Comparison of ENCODE assay signal across 25 mouse cellular contexts in genomic region chr14:8119454-8119853, GRCm38 (mm10). TPM values are rescaled to one million over a fixed set of nuclear protein-coding genes. Genes with fewer than 3 reads are reported as not detected.
DNase-seq lines count a peak whose midpoint lies in the region; ATAC-seq lines count a peak whose summit lies in the region.
"Had no signal": no experiment of that assay in that cellular context is flagged by ENCODE, and none has a peak within 500 bp of the region (broad histone marks: within the 10 kb centered on the region; RNA-seq: fewer than 3 reads in every experiment).

No protein-coding gene starts in this region.

- ATAC-seq in liver, embryonic 13.5 days (ENCODE audit: low read depth), result 0 out of 2 replicates have a peak, but pooled peaks have one; percentile 20
- ATAC-seq in liver, embryonic 12.5 days, result no peak
- ATAC-seq in megakaryocyte progenitor cell, adult 5-6 weeks (replicated peaks; ENCODE audit: poor library complexity), result peak; percentile 54
- ATAC-seq in hindbrain, embryonic 14.5 days (ENCODE audit: low FRiP score), result no peak
- ATAC-seq: CD4-positive, CD25-positive, alpha-beta regulatory T cell, adult 4 months; forebrain, embryonic 14.5 days; forebrain, embryonic 16.5 days had no signal

- no peaks in the 10 kb centered on the region for H3K27me3 ChIP-seq in liver, embryonic 13.5 days
- H3K27me3 ChIP-seq in liver, embryonic 12.5 days (replicated peaks), result no peaks in the 10 kb centered on the region
- no peaks in the 10 kb centered on the region for H3K27me3 ChIP-seq in hindbrain, embryonic 14.5 days (ENCODE audit: control insufficient read depth, insufficient read depth, low read length)
- H3K27me3 ChIP-seq: CH12.LX; embryonic facial prominence, embryonic 13.5 days; embryonic facial prominence, embryonic 15.5 days; forebrain, embryonic 12.5 days had no signal

- no peak for DNase-seq in liver, embryonic 13.5 days
- DNase-seq in heart, postnatal 25 days (ENCODE audit: low spot score), result no peak
- no peak for DNase-seq in hindbrain, embryonic 14.5 days (ENCODE audit: low spot score)
- DNase-seq: adrenal gland, adult 8-10 months; adrenal gland, postnatal 14 days; adrenal gland, postnatal 36 days; B cell, adult 2 months; cerebellum, adult 11-12 months; cerebellum, adult 2 months; cerebellum, adult 9-10 months; cerebellum, postnatal 10 days; cerebellum, postnatal 25 days; embryo, embryonic 11 days had no signal

- H3K4me1 ChIP-seq in liver, embryonic 13.5 days (replicated peaks), result no peaks in the 10 kb centered on the region; the same call in 1 of the 2 replicates
- no peaks in the 10 kb centered on the region for H3K4me1 ChIP-seq in liver, embryonic 12.5 days
- no peaks in the 10 kb centered on the region for H3K4me1 ChIP-seq in hindbrain, embryonic 14.5 days (replicated peaks; ENCODE audit: control insufficient read depth, insufficient read depth, low read length)
- H3K4me1 ChIP-seq: embryonic facial prominence, embryonic 13.5 days; embryonic facial prominence, embryonic 15.5 days; forebrain, embryonic 10.5 days; forebrain, embryonic 12.5 days had no signal

- WGBS in liver, embryonic 13.5 days (ENCODE audit: insufficient replicate concordance), result 62% methylated on average over 5 of the region's 5 CpGs
- 69% methylated on average over 5 of the region's 5 CpGs for WGBS in liver, embryonic 12.5 days (ENCODE audit: insufficient replicate concordance)
- WGBS in hindbrain, embryonic 14.5 days, result 93% methylated on average over 5 of the region's 5 CpGs

- H3K9ac ChIP-seq in liver, embryonic 13.5 days, result no peak overlapping the region
- no peak overlapping the region for H3K9ac ChIP-seq in liver, embryonic 12.5 days
- no peak overlapping the region for H3K9ac ChIP-seq in hindbrain, embryonic 14.5 days
- H3K9ac ChIP-seq: embryonic facial prominence, embryonic 13.5 days; embryonic facial prominence, embryonic 15.5 days; forebrain, embryonic 12.5 days had no signal

- peaks cover 5% of the 10 kb centered on the region; the same call in 1 of the 2 replicates for H3K36me3 ChIP-seq in liver, embryonic 13.5 days
- H3K36me3 ChIP-seq in liver, embryonic 12.5 days, result peaks cover 13% of the 10 kb centered on the region
- peaks cover 40% of the 10 kb centered on the region for H3K36me3 ChIP-seq in hindbrain, embryonic 14.5 days (replicated peaks; ENCODE audit: control insufficient read depth, insufficient read depth)

- H3K4me2 ChIP-seq in liver, embryonic 13.5 days, result no peak overlapping the region
- no peak overlapping the region for H3K4me2 ChIP-seq in liver, embryonic 12.5 days
- H3K4me2 ChIP-seq in hindbrain, embryonic 14.5 days (replicated peaks), result no peak overlapping the region
- H3K4me2 ChIP-seq: embryonic facial prominence, embryonic 13.5 days; embryonic facial prominence, embryonic 15.5 days; forebrain, embryonic 12.5 days had no signal

- H3K4me3 ChIP-seq in liver, embryonic 13.5 days (replicated peaks), result no peak overlapping the region
- no peak overlapping the region for H3K4me3 ChIP-seq in liver, embryonic 12.5 days
- H3K4me3 ChIP-seq in hindbrain, embryonic 14.5 days (replicated peaks; ENCODE audit: low read length), result no peak overlapping the region
- H3K4me3 ChIP-seq: embryonic facial prominence, embryonic 13.5 days; embryonic facial prominence, embryonic 15.5 days; erythroblast, embryonic 14.5 days; forebrain, embryonic 10.5 days; forebrain, embryonic 12.5 days had no signal

- intact Hi-C loops in heart, postnatal 25 days (cut with DNase I), result no loop called here

- H3K27ac ChIP-seq in liver, embryonic 13.5 days, result no peak overlapping the region
- no peak overlapping the region for H3K27ac ChIP-seq in liver, embryonic 12.5 days
- H3K27ac ChIP-seq in hindbrain, embryonic 14.5 days, result no peak overlapping the region
- H3K27ac ChIP-seq: embryonic facial prominence, embryonic 13.5 days; embryonic facial prominence, embryonic 15.5 days; forebrain, embryonic 10.5 days; forebrain, embryonic 12.5 days had no signal

- H3K9me3 ChIP-seq in liver, embryonic 13.5 days (replicated peaks), result no peaks in the 10 kb centered on the region
- H3K9me3 ChIP-seq in liver, embryonic 12.5 days (replicated peaks), result no peaks in the 10 kb centered on the region
- no peaks in the 10 kb centered on the region for H3K9me3 ChIP-seq in hindbrain, embryonic 14.5 days (ENCODE audit: control insufficient read depth, low read length)
- H3K9me3 ChIP-seq: embryonic facial prominence, embryonic 13.5 days; embryonic facial prominence, embryonic 15.5 days; forebrain, embryonic 10.5 days; forebrain, embryonic 12.5 days; G1E had no signal

RNA-seq across cellular contexts. Expression of gene Pxk, which starts 21.4 kb away (rescaled TPM):
- 9.7 and 13.1 TPM in 2 replicates for polyA plus RNA-seq in liver, embryonic 13.5 days (2015; fragmentation: Nextera tagmentation; extraction: Ambion mirVana)
- 11.9 and 13.3 TPM in 2 replicates for polyA plus RNA-seq in liver, embryonic 12.5 days (2016; fragmentation: Nextera tagmentation; extraction: Ambion mirVana)
- 34.7 and 47.1 TPM in 2 replicates for total RNA-seq in megakaryocyte progenitor cell, adult 5-6 weeks (2015)
- 27.2 and 28.7 TPM in 2 replicates for total RNA-seq in megakaryocyte progenitor cell, adult 5-6 weeks (2017)
- 10 to 100 TPM; 20.0 to 23.2 TPM for total RNA-seq in heart, postnatal 25 days (2021)
- polyA plus RNA-seq in hindbrain, embryonic 14.5 days (2014; fragmentation: Nextera tagmentation; extraction: Ambion mirVana), result 66.0 and 68.9 TPM in 2 replicates

RNA-seq across cellular contexts. Expression of gene Rpp14, which starts 39.3 kb away (rescaled TPM):
- polyA plus RNA-seq in liver, embryonic 13.5 days (2015; fragmentation: Nextera tagmentation; extraction: Ambion mirVana), result 39.3 and 47.5 TPM in 2 replicates
- polyA plus RNA-seq in liver, embryonic 12.5 days (2016; fragmentation: Nextera tagmentation; extraction: Ambion mirVana), result 41.7 and 45.2 TPM in 2 replicates
- total RNA-seq in megakaryocyte progenitor cell, adult 5-6 weeks (2015), result 49.6 and 57.2 TPM in 2 replicates
- 67.5 and 78.5 TPM in 2 replicates for total RNA-seq in megakaryocyte progenitor cell, adult 5-6 weeks (2017)
- total RNA-seq in heart, postnatal 25 days (2021), result 10 to 100 TPM; 19.0 to 23.8 TPM
- polyA plus RNA-seq in hindbrain, embryonic 14.5 days (2014; fragmentation: Nextera tagmentation; extraction: Ambion mirVana), result 45.0 and 50.9 TPM in 2 replicates

RNA-seq across cellular contexts. Expression of gene Pdhb, which starts 53.4 kb away (rescaled TPM):
- 130 and 144 TPM in 2 replicates for polyA plus RNA-seq in liver, embryonic 13.5 days (2015; fragmentation: Nextera tagmentation; extraction: Ambion mirVana)
- polyA plus RNA-seq in liver, embryonic 12.5 days (2016; fragmentation: Nextera tagmentation; extraction: Ambion mirVana), result 138 and 139 TPM in 2 replicates
- total RNA-seq in megakaryocyte progenitor cell, adult 5-6 weeks (2015), result 84.6 and 98.4 TPM in 2 replicates
- 144 and 170 TPM in 2 replicates for total RNA-seq in megakaryocyte progenitor cell, adult 5-6 weeks (2017)
- total RNA-seq in heart, postnatal 25 days (2021), result 100 to 1,000 TPM; 896 to 959 TPM
- 271 and 280 TPM in 2 replicates for polyA plus RNA-seq in hindbrain, embryonic 14.5 days (2014; fragmentation: Nextera tagmentation; extraction: Ambion mirVana)

Comparison
In these comparisons a context has a peak if more than half of its experiments do, and no peak if none do; other contexts are left out.
1. ATAC-seq: peak in liver, embryonic 13.5 days (single experiment) and megakaryocyte progenitor cell, adult 5-6 weeks (single experiment); none in liver, embryonic 12.5 days (single experiment) and hindbrain, embryonic 14.5 days (single experiment).